Mouse (Mus musculus) liver, embryonic 14.5 days (tissue): Measurements from ENCODE around the gene Cytl1. TPM values are rescaled to one million over a fixed set of nuclear protein-coding genes. Genes with fewer than 3 reads are reported as not detected.

ENCODE experiments used
- ATAC-seq: fragments of 200-750 bp; cut with Nextera tagmentation; 2 replicates; pipeline ENCODE4 v1.8.0; 2017; ENCODE audit warnings: moderate number of reproducible peaks, mild to moderate bottlenecking, moderate library complexity; ENCODE audit not compliant: insufficient read depth
- DNase-seq, 3 experiments: peaks; one replicate each; pipeline ENCODE4 v3.0.0-alpha.2; 2012 to 2013; ENCODE audit warnings: low read depth in 3 of 3, low spot score in 3 of 3
- H3K27ac ChIP-seq: fragments of 300-500 bp; sonication (generic); 2 replicates; pipeline ENCODE4 v1.5.1; 2014; ENCODE audit warnings: moderate library complexity, mild to moderate bottlenecking, control low read depth, inconsistent platforms
- H3K27me3 ChIP-seq: fragments of 300-500 bp; sonication (generic); 2 replicates; pipeline ENCODE4 v1.6.1; 2014; ENCODE audit warnings: mild to moderate bottlenecking, low read length, moderate library complexity; ENCODE audit not compliant: control insufficient read depth, insufficient read depth
- H3K36me3 ChIP-seq: fragments of 300-500 bp; sonication (generic); replicated peaks from 2 replicates; pipeline ENCODE4 v1.6.1; 2014; ENCODE audit warnings: low read depth; ENCODE audit not compliant: control insufficient read depth, insufficient read depth
- H3K4me1 ChIP-seq, 2 experiments: fragments of 200-500 bp in 1 of 2; fragments of 300-500 bp in 1 of 2; sonication (generic) in 1 of 2; replicated peaks; 2 replicates each; pipeline ENCODE4 v1.6.1; 2012 to 2014; ENCODE audit warnings: antibody characterized with exemption in 1 of 2, inconsistent platforms in 1 of 2, low read length in 1 of 2; ENCODE audit not compliant: control insufficient read depth in 2 of 2, insufficient read depth in 2 of 2
- H3K4me2 ChIP-seq: fragments of 300-500 bp; sonication (generic); 2 replicates; pipeline ENCODE4 v1.6.1; 2014; ENCODE audit warnings: low read depth, mild to moderate bottlenecking, control low read depth, moderate library complexity
- H3K4me3 ChIP-seq, 2 experiments: fragments of 200-500 bp in 1 of 2; fragments of 300-500 bp in 1 of 2; sonication (generic) in 1 of 2; 2 replicates each; pipeline ENCODE4 v1.5.1; 2012 to 2014; ENCODE audit warnings: low read depth in 2 of 2, low read length in 2 of 2, mild to moderate bottlenecking in 2 of 2, control low read depth in 1 of 2, inconsistent platforms in 1 of 2, moderate library complexity in 1 of 2; ENCODE audit not compliant: insufficient read depth in 1 of 2
- H3K9ac ChIP-seq: fragments of 300-500 bp; sonication (generic); replicated peaks from 2 replicates; pipeline ENCODE4 v1.6.1; 2014; ENCODE audit warnings: mild to moderate bottlenecking, control low read depth, moderate library complexity
- H3K9me3 ChIP-seq: fragments of 300-500 bp; sonication (generic); 2 replicates; pipeline ENCODE4 v1.6.1; 2016; ENCODE audit warnings: low read length, mixed read lengths; ENCODE audit not compliant: control insufficient read depth
- CTCF ChIP-seq: IDR thresholded peaks from 2 replicates; pipeline ENCODE4 v1.5.1; 2016; ENCODE audit warnings: antibody characterized with exemption, low read depth, control low read depth
- EP300 ChIP-seq: IDR thresholded peaks from 2 replicates; pipeline ENCODE4 v1.6.1; 2016; ENCODE audit warnings: antibody characterized with exemption, low read depth
- WGBS: fragments of 180-500 bp; shearing (Covaris S2); extraction: QIAGEN DNeasy Blood & Tissue Kit; methylation state at CpG from one replicate; pipeline ENCODE4 v1.1.7; 2014; ENCODE audit not compliant: insufficient replicate concordance; 5-methylcytosine and 5-hydroxymethylcytosine counted together
- polyA plus RNA-seq, 2 experiments: library from polyadenylated mRNA; depleted of rRNA in 1 of 2; stranded (reverse) in 1 of 2; unstranded in 1 of 2; fragments of >200 nt; fragmentation: Nextera tagmentation in 1 of 2; extraction: Ambion mirVana in 1 of 2; gene quantifications; 2 replicates each; pipeline versions ENCODE4 v1.2.1 to v1.2.3; 2012 to 2014

The Cytl1 gene
- polyA plus RNA-seq, 2 experiments, result 0.15 TPM; not detected in 1

- TF ChIP-seq CTCF (no peak), EP300 (no peak)
- Histone ChIP-seq H3K27ac (no peak overlapping the region), H3K27me3 (no peaks in the 10 kb centered on the region), H3K4me1 (no peaks in the 10 kb centered on the region), H3K9me3 (no peaks in the 10 kb centered on the region), H3K4me3 (no peak overlapping the region), H3K4me2 (no peak overlapping the region), H3K9ac (no peak overlapping the region), H3K36me3 (no peaks in the 10 kb centered on the region)
- WGBS, result 61% methylated on average over 9 of the region's 9 CpGs
- DNase-seq, result no peak
- ATAC-seq, result no peak
Observed at GRCm38 (mm10) chr5:37784847-37785391, 49.6 kb downstream of the Cytl1 start.

Other genes starting within 250 kb of the Cytl1 start
- 0.70 and 1.1 TPM in 2 replicates for gene Stk32b, start 18.3 kb upstream of the Cytl1 start, polyA plus RNA-seq (2012; rRNA removed)
- gene Stk32b, start 18.3 kb upstream of the Cytl1 start, polyA plus RNA-seq (2014; fragmentation: Nextera tagmentation; extraction: Ambion mirVana), result 0.64 and 0.70 TPM in 2 replicates
- gene Msx1, start 89.1 kb downstream of the Cytl1 start, polyA plus RNA-seq (2012; rRNA removed), result 0.05 and 0.18 TPM in 2 replicates
- 0.05 and 0.11 TPM in 2 replicates for gene Msx1, start 89.1 kb downstream of the Cytl1 start, polyA plus RNA-seq (2014; fragmentation: Nextera tagmentation; extraction: Ambion mirVana)